Mouse (Mus musculus): ENCODE measurements around the gene 4931406C07Rik.

The 4931406C07Rik gene

DNA sequence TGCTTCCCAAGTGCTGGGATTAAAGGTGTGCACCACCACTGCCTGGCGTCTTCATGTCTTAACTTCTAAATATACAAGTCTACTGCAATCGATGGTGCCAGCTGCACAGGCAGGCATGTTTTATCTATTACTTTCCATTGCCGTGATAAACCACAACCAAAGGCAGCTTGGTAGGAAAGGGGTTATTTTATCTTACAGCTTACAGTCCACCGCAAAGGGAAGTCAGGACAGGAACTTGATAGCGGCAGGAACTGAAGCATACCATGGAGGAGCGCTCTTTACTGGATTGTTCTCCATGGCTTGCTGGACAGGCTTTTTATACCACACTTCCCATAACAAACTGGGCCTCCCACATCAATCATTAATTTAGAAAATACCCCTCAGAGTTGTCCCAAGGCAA is 17.0 kb downstream of the 4931406C07Rik start:
- in situ Hi-C loops (cut with MboI; ENCODE audit: low sequenced_read_pairs): no loop called here

DNA sequence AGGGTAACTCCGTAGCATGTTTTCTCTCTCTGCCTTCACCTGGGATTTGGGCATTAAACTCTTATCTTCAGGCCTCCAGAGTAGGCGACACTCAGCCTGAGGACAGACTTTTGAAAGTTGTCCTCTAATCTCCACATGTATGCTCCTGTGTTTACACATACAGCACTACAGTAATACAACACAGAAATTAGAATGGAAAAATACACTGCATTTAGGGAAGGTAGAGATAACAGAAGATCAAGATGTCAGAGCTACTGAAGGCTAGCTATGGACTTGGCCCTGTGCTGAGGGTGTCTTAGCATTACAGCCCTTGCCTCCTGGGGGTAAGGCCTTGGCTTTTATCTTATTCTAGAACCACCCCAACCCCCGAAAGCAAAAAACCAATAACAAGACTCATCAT is 17.8 kb downstream of the 4931406C07Rik start:
- in situ Hi-C loops (cut with MboI; ENCODE audit: low sequenced_read_pairs): no loop called here

- in situ Hi-C loops (cut with MboI; ENCODE audit: low sequenced_read_pairs): no loop called here
These were observed 18.4 kb downstream of the 4931406C07Rik start for GRCm38 (mm10) chr9:15287846-15288245.

DNA sequence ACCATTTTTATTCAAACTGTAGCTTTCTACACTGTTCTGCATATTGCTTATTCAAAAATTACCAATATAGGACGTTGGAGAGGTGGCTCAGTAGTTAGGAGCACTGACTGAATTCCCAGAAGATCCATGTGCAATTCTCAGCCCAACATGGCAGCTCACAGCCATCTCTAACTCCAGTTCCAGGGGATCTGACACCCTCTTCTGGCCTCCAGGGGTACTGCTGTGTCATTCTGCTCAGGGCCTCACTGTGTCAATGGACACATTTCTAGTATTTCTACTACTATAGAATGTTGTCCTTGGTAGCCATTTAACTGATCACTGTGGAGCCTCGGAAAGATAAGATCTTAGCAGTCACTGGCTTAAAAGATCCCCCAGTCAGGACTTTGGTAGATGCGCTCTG is 20.8 kb downstream of the 4931406C07Rik start:
- in situ Hi-C loops (cut with MboI; ENCODE audit: low sequenced_read_pairs): no loop called here

DNA sequence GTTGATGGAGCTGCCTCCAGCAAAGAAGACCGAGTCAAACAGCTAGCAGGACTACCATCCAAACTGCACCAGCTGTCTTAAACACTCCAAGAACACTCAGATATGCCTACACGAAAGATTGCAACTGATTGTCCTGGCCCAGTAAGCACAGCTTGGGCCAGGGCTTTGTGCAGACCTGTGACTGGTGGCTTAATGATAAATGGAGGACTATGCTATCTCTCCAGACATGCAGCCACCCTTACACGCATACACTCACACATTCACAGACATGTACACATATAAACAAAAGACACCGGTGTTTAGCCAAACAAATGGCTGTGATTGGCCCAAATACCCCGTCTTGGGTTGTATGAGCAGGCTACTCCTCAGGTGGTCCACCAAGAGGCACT is 25.8 kb downstream of the 4931406C07Rik start:
- in situ Hi-C loops (cut with MboI; ENCODE audit: low sequenced_read_pairs): no loop called here

DNA sequence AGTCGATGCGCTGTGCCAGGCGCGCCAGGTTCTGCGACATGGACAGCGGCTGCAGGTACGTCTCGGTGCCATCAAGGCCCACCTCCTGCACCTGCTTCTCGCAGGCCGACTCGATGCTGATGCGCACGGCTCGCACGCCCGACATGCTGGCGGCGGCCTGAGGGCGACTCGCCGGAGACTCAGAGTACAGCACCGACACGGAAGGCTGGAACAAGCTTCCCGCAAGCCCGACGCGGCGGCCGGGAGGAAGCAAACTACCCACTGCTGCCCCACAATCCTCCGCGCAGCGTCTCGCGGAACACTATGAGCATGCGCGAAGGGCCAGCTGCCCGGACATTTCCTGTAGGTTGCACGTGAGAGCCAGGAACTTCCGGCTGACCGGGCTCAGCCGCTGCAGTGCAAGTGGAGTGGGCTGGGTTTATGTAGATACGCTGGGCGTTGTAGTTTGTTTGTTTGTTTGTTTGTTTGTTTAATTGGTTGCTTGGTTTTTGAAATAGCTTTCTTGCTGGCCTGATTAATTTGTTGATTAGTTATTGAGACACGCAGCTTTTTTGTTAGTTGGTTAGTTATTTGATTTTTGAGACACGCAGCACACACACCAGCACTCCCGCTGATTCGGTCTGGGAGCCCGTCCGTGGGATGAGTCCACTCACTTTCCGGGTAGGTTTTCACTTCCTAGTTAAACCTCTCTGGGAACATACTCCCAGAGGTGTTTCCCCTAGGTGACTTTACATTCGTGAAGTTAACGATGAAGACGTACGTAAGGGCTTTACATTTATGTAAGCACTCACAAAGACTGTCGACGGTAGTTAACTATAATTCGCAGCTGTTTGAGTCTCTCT is 26.4 kb downstream of the 4931406C07Rik start, which contains the start of gene Med17:
TSS of gene Med17 (minus strand) at position 283 of the 842 bp plus-strand sequence.
- in situ Hi-C loops (cut with MboI; ENCODE audit: low sequenced_read_pairs): no loop called here

GRCm38 (mm10) chr9:15279139-15279648 is 27.1 kb downstream of the 4931406C07Rik start:
- in situ Hi-C loops (cut with MboI; ENCODE audit: low sequenced_read_pairs): no loop called here

DNA sequence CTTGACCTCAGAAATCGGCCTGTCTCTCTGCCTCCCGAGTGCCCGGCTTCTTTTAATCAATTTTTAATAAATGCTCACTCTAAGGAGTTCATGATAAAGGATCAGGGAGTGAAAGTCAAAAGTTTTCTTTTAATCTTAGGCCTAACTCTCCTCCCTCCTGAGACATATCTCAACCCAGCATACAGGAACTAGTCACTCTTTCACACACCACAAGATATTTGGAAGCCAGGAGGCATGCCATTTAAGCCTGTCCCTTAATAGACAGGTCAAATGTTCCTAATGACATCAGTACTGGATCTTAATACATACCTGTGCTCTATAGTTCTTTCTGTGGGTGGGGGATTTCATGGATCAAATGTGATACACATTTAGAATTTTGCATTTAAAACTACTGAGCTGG is 27.9 kb downstream of the 4931406C07Rik start:
- in situ Hi-C loops (cut with MboI; ENCODE audit: low sequenced_read_pairs): no loop called here

- in situ Hi-C loops (cut with MboI; ENCODE audit: low sequenced_read_pairs): no loop called here
These were observed 29.4 kb downstream of the 4931406C07Rik start for GRCm38 (mm10) chr9:15276855-15277254.

DNA sequence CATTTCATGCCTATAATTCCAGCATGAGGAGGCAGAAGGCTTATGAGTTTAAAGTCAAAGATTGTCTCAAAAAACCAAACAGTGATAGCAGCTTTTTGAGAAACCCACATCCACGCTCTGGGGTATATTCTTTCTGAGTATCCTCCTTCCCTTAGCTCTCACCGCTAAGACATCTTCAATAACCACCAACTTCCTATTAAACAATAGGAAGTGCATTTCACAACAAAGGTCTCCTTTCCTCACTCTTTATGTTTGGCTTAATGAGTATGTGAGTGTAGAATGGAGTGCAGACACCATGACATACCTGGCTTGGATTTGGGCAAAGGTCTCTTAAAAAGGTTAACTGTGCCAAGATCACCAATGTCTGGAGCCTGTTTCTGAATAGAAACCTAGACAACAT is 32.3 kb downstream of the 4931406C07Rik start:
- in situ Hi-C loops (cut with MboI; ENCODE audit: low sequenced_read_pairs): no loop called here

DNA sequence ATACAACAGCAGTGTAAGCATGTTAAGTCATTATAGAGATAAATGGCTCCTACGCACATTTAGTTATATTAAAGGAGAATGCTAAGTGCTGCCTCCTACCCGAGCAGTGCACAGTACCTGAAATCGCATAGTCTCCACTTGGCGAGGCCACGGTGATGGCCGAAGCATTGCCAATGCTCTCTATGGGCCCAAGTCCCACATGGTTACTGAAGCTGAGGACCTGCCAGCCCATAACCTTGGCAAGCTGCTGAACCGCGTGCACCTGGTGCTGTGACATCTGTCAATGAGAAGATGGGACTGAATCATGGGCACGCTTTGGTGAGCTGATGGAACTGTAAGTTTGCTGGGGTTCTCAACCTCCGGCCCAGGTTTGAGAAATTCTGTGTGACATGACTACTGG is 42.8 kb downstream of the 4931406C07Rik start:
- in situ Hi-C loops (cut with MboI; ENCODE audit: low sequenced_read_pairs): no loop called here

DNA sequence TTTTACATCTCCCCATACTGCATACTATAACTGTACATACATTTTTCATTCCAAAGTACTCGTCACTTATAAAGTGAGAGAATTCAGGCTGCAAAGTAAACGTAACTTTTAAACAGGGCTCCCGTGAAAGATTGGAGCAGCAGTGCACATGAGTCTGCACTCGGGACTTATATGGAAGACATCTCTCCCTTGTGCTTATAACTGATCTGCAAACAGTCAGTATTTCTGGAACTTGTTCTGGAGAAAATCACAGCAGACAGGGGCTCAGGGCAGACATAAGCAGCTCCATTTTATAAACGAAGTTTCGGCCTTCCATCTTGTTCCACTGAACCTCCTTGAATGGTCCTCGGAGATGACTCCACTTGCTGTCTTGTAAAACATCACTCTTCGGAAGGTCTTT is 44.3 kb downstream of the 4931406C07Rik start:
- in situ Hi-C loops (cut with MboI; ENCODE audit: low sequenced_read_pairs): no loop called here

DNA sequence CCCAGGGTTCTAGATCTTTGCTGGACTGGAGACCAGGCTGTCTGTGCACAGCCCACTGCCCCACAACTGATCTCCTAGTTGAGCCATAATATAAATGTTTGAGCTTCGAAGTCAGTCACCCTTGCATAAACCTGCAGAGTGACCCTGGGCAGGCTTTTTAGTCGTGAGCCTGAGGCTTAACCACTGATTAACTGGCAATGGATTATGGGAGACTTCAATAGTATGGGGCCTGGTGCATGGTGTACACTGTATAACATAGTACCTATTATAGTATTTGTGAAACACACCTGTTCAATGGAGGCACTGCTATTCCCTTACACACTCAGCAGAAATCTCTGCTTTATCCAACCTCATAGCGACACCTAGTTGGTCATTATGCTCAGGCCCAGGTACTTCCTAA is 50.0 kb downstream of the 4931406C07Rik start:
- in situ Hi-C loops (cut with MboI; ENCODE audit: low sequenced_read_pairs): no loop called here

GRCm38 (mm10) chr9:15254501-15254900 is 51.7 kb downstream of the 4931406C07Rik start:
- in situ Hi-C loops (cut with MboI; ENCODE audit: low sequenced_read_pairs): no loop called here

DNA sequence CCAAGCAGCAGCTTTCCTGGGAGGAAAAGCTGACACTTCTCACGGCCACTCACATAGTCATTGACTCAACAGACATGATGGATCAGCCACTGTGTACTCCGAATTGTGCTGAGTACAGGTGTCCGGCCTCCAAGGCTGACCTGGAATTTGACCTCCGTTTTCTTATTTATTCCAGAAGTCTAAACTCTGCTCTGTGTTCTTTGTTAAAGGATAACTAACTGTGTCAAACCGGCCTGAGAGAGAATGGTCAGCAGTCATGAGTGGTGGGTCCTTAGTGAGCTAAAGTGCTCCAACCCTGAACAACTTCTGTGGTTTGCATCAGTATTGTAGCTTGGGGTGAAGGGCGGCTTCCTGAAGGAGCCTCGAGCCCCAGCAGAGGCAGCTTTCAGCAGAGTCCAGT is 54.1 kb downstream of the 4931406C07Rik start:
- in situ Hi-C loops (cut with MboI; ENCODE audit: low sequenced_read_pairs): no loop called here

- in situ Hi-C loops (cut with MboI; ENCODE audit: low sequenced_read_pairs): no loop called here
These were observed 55.9 kb downstream of the 4931406C07Rik start for GRCm38 (mm10) chr9:15250376-15250775.

DNA sequence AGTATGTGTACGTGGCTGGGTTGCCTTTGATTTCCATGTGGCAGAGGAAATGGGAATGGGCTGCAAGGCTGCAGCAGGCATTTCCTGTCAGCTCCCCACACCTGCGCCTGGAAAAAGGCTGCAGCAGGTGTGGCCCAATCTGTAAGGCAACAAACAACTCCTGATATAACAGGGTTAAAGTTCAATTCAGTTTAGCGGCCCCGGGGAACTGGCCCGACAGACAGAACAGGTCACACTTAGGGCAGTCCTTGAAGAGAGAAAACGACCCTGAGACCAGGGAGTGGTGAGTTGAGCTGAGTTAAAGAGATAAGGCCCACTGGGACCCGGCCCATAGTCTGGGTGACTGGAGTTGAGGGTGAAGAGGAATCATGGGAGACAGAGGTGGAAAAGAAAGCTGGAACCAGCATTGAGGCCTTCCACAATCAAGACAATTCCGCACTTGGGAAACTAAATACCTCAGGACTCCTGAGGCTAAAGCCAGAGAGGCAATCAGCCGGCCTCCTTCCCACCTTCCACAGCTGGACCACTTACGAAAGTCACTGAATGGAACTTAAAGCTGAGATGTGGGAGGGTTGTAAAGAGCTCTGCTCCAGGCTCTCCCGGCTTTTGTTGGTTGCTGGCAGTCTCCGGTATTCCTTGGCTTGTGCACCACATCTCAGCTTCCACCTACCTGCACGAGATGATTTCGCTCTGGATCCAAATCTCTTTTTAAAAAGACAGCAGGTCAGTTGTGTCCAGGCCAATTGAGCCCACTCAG is 60.8 kb downstream of the 4931406C07Rik start:
- in situ Hi-C loops (cut with MboI; ENCODE audit: low sequenced_read_pairs): no loop called here

DNA sequence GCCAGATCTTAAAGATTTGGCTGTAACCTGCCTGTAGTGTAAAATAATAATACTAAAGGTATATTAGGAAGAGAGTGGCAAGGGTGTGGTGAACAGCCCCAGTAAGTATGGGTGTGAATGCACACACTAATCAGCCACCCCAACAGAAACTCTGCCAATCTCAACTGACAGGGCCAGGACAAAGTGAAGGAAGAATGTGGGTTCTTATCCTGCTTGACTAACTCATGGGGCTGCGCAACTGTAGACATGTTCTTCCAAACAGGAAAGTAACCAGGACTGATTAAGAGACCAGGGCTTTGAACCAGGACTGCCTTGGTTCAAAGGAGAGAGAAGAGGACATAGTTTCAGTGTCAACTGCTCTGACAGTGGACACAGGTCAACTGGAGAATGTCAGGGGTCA is 64.1 kb downstream of the 4931406C07Rik start:
- in situ Hi-C loops (cut with MboI; ENCODE audit: low sequenced_read_pairs): no loop called here

- in situ Hi-C loops (cut with MboI; ENCODE audit: low sequenced_read_pairs): no loop called here
These were observed 64.7 kb downstream of the 4931406C07Rik start for GRCm38 (mm10) chr9:15241596-15241939.

DNA sequence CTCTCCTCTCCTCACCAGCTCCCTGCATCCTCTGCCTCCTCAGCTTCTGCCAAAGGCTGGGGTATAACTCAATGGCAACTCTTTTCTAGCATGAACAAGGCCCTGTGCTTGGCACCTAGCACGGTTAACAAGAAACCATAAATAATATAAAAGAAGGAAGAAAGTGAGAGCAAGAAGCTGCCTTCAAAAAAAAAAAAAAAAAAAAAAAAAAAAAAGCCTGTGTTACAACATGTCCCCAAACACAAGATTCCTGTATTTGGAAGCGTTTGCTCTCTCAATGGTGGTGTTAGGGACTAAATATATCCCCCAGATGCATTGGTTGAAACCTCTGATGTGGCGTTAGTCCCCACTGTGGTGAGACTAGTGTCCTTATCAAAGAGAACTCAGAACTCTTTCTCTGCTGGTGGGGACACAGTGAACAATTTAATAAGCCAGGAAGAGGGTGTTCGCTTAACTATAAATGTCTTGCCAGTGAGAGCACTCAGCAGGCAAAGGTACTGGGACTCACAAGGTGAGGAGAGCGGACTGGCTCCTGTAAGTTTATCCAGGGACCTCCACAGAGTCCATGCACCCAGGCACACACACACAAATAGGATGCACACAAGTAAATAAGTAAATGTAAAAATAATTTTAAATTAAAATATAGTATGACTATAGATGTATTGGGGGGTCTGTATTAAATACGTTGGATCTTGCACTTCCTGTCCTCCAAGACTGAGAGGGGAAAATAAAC is 65.2 kb downstream of the 4931406C07Rik start:
- in situ Hi-C loops (cut with MboI; ENCODE audit: low sequenced_read_pairs): no loop called here

DNA sequence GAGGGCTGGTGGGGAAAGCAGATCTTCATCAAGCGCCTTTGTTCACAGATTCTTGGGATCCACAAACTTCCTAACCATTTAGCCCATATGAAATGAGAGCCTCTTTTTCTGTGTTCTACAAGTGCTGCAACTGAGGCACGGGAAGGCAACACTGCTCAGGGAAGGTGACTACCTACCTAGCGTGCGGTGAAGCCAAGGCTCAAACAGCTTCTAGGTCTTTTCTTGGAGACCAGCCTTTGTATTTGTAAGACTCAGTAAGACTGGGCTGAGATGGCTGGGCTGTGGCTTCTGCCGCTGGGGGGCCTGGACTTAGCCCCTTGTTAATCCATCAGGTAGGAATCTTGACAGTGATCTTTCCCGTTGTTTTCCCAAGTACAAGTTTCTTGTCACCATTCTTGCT is 66.2 kb downstream of the 4931406C07Rik start:
- in situ Hi-C loops (cut with MboI; ENCODE audit: low sequenced_read_pairs): no loop called here
